Mouse (Mus musculus) heart, embryonic 14.5 days (tissue): Measurements from ENCODE around the gene Ptpn21. TPM values are rescaled to one million over a fixed set of nuclear protein-coding genes. Genes with fewer than 3 reads are reported as not detected.

Experiments used
- ATAC-seq: fragments of 200-750 bp; cut with Nextera tagmentation; 2 replicates; pipeline ENCODE4 v1.8.0; 2017; ENCODE audit warnings: low read depth, moderate TSS enrichment; ENCODE audit not compliant: insufficient number of reproducible peaks, insufficient read depth, low FRiP score
- H3K27ac ChIP-seq, 2 experiments: fragments of 200-500 bp in 1 of 2; fragments of 300-500 bp in 1 of 2; sonication (generic) in 1 of 2; replicated peaks in 1 of 2; 2 replicates each; pipeline ENCODE4 v1.5.1; 2012 to 2014; ENCODE audit warnings: low read depth in 2 of 2, low read length in 2 of 2, control low read depth in 1 of 2, mild to moderate bottlenecking in 1 of 2, mixed read lengths in 1 of 2; ENCODE audit not compliant: control insufficient read depth in 1 of 2, insufficient read depth in 1 of 2
- H3K27me3 ChIP-seq: fragments of 300-500 bp; sonication (generic); 2 replicates; pipeline ENCODE4 v1.6.1; 2014; ENCODE audit warnings: mild to moderate bottlenecking, low read length, control low read depth; ENCODE audit not compliant: control insufficient read depth, insufficient read depth
- H3K36me3 ChIP-seq: fragments of 300-500 bp; sonication (generic); 2 replicates; pipeline ENCODE4 v1.6.1; 2014; ENCODE audit warnings: mild to moderate bottlenecking, control low read depth, low read length, mixed read lengths; ENCODE audit not compliant: control insufficient read depth, insufficient read depth
- H3K4me1 ChIP-seq, 2 experiments: fragments of 200-500 bp in 1 of 2; fragments of 300-500 bp in 1 of 2; sonication (generic) in 1 of 2; 2 replicates each; pipeline ENCODE4 v1.6.1; 2012 to 2014; ENCODE audit warnings: low read length in 2 of 2, control low read depth in 1 of 2, mixed read lengths in 1 of 2; ENCODE audit not compliant: control insufficient read depth in 2 of 2, insufficient read depth in 2 of 2
- H3K4me2 ChIP-seq: fragments of 300-500 bp; sonication (generic); 2 replicates; pipeline ENCODE4 v1.6.1; 2014; ENCODE audit warnings: mild to moderate bottlenecking, low read length
- H3K4me3 ChIP-seq, 2 experiments: fragments of 200-500 bp in 1 of 2; fragments of 300-500 bp in 1 of 2; sonication (generic) in 1 of 2; 2 replicates each; pipeline ENCODE4 v1.5.1; 2012 to 2014; ENCODE audit warnings: low read length in 2 of 2, mild to moderate bottlenecking in 2 of 2, control low read depth in 1 of 2, low read depth in 1 of 2, moderate library complexity in 1 of 2; ENCODE audit not compliant: control insufficient read depth in 1 of 2, insufficient read depth in 1 of 2
- H3K9ac ChIP-seq: fragments of 300-500 bp; sonication (generic); 2 replicates; pipeline ENCODE4 v1.6.1; 2014; ENCODE audit warnings: mild to moderate bottlenecking, low read length
- H3K9me3 ChIP-seq: fragments of 300-500 bp; sonication (generic); 2 replicates; pipeline ENCODE4 v1.6.1; 2016; ENCODE audit warnings: low read length, control low read depth; ENCODE audit not compliant: control insufficient read depth
- WGBS: fragments of 180-500 bp; shearing (Covaris S2); extraction: QIAGEN DNeasy Blood & Tissue Kit; methylation state at CpG from one replicate; pipeline ENCODE4 v1.1.7; 2014; 5-methylcytosine and 5-hydroxymethylcytosine counted together
- polyA plus RNA-seq: library from polyadenylated mRNA; unstranded; fragments of >200 nt; fragmentation: Nextera tagmentation; extraction: Ambion mirVana; gene quantifications from 2 replicates; pipeline ENCODE4 v1.2.1, GENCODE M21; 2014

Gene Ptpn21
- polyA plus RNA-seq, 1 experiment from 2014 or later: 14.4 TPM

- Histone ChIP-seq H3K9ac (no peak overlapping the region), H3K27ac (no peak overlapping the region), H3K9me3 (no peaks in the 10 kb centered on the region), H3K4me2 (no peak overlapping the region), H3K27me3 (no peaks in the 10 kb centered on the region), H3K4me3 (no peak overlapping the region), H3K36me3 (peaks cover 52% of the 10 kb centered on the region), H3K4me1 (0 out of 4 replicates have a peak, but pooled peaks cover 0 to 2% of the 10 kb centered on the region in 2 experiments)
- 61% methylated on average over 14 of the region's 14 CpGs for WGBS
- no peak for ATAC-seq
These were observed 59.9 kb downstream of the Ptpn21 start for GRCm38 (mm10) chr12:98677336-98677735.

DNA sequence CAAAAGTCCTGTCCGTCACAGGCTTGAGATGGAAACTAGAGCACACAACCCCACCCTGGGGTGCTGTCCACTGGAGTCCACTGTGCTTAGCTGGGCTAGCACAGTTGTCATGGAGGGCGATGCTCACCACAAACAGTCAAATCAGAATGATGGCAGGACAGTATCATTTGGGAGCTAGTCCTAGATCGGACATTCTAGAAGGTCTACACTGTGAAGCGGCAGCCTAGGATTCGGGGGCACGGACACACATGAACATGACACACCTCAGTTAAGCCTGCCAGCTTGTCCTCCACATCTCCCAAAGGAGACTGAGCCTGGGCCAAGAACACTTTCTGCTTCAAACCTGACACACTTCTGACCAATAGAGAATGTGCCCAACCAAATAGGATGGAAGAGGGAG is 60.3 kb downstream of the Ptpn21 start:
- H3K36me3 ChIP-seq: peaks cover 48% of the 10 kb centered on the region
- no peak overlapping the region for H3K9ac ChIP-seq
- no peak overlapping the region for H3K4me3 ChIP-seq
- 0 out of 4 replicates have a peak, but pooled peaks cover 0 to 2% of the 10 kb centered on the region in 2 experiments for H3K4me1 ChIP-seq
- no peak for ATAC-seq
- no peak overlapping the region for H3K4me2 ChIP-seq
- no peaks in the 10 kb centered on the region for H3K27me3 ChIP-seq
- WGBS: 94% methylated on average over 6 of the region's 6 CpGs
- no peaks in the 10 kb centered on the region for H3K9me3 ChIP-seq
- no peak overlapping the region for H3K27ac ChIP-seq

GRCm38 (mm10) chr12:98674627-98675143 is 62.5 kb downstream of the Ptpn21 start:
- Histone ChIP-seq H3K27me3 (no peaks in the 10 kb centered on the region), H3K9me3 (no peaks in the 10 kb centered on the region), H3K4me1 (peaks cover 7 to 8% of the 10 kb centered on the region in 2 experiments; a peak in 3 of 4 replicates), H3K4me2 (peak overlapping the region; percentile 67), H3K27ac (peak overlapping the region; percentile 81 to 84), H3K9ac (no peak overlapping the region; the same call in 1 of the 2 replicates), H3K36me3 (peaks cover 26% of the 10 kb centered on the region), H3K4me3 (peak overlapping the region; percentile 31 to 47; a peak in 3 of 4 replicates)
- ATAC-seq: peak; percentile 84
- WGBS: 3% methylated on average over 9 of the region's 9 CpGs

DNA sequence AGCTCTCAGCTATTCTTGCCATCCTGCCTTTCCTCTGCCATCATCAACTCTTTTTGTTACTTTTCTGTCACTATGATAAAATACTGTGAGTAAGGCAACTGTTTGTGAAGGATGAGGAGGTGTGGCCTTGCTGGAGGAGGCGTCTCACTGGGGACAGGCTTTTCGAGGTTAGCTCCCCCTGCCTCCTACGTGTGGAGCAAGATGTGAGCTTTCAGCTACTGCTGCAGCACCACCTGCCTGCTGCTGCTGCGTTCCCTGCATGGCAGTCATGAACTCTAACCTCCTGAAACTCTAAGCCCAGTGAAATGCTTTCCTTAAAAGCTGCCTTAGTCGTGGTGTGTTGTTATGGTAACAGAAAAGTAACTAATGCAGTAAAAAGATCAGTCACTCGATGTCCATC is 63.3 kb downstream of the Ptpn21 start:
- 67% methylated on average over 6 of the region's 6 CpGs for WGBS
- no peaks in the 10 kb centered on the region for H3K9me3 ChIP-seq
- peaks cover 18% of the 10 kb centered on the region for H3K36me3 ChIP-seq
- H3K4me3 ChIP-seq: no peak overlapping the region
- H3K27ac ChIP-seq: no peak overlapping the region
- peaks cover 12 to 14% of the 10 kb centered on the region in 2 experiments for H3K4me1 ChIP-seq
- no peak overlapping the region for H3K9ac ChIP-seq
- no peak overlapping the region for H3K4me2 ChIP-seq
- no peaks in the 10 kb centered on the region for H3K27me3 ChIP-seq
- ATAC-seq: no peak

- Histone ChIP-seq H3K4me3 (no peak overlapping the region), H3K27ac (0 out of 4 replicates have a peak overlapping the region, but pooled peaks of 1 of the 2 experiments have one; percentile 3), H3K9me3 (no peaks in the 10 kb centered on the region), H3K27me3 (no peaks in the 10 kb centered on the region), H3K9ac (no peak overlapping the region), H3K4me2 (no peak overlapping the region), H3K36me3 (no peaks in the 10 kb centered on the region), H3K4me1 (peaks cover 16 to 24% of the 10 kb centered on the region in 2 experiments)
- no peak for ATAC-seq
- WGBS: 72% methylated on average over 4 of the region's 4 CpGs
These were observed 66.8 kb downstream of the Ptpn21 start for GRCm38 (mm10) chr12:98670429-98670828.

GRCm38 (mm10) chr12:98669864-98670263 is 67.3 kb downstream of the Ptpn21 start:
- Histone ChIP-seq H3K27me3 (no peaks in the 10 kb centered on the region), H3K4me3 (no peak overlapping the region), H3K4me1 (peaks cover 16 to 24% of the 10 kb centered on the region in 2 experiments), H3K27ac (no peak overlapping the region), H3K9ac (no peak overlapping the region), H3K36me3 (0 out of 2 replicates have a peak, but pooled peaks cover 4% of the 10 kb centered on the region), H3K9me3 (no peaks in the 10 kb centered on the region), H3K4me2 (no peak overlapping the region)
- WGBS: 78% methylated on average over 5 of the region's 5 CpGs
- no peak for ATAC-seq

GRCm38 (mm10) chr12:98669086-98669485 is 68.1 kb downstream of the Ptpn21 start:
- ATAC-seq: no peak
- no peaks in the 10 kb centered on the region for H3K9me3 ChIP-seq
- 0 out of 2 replicates have a peak, but pooled peaks cover 6% of the 10 kb centered on the region for H3K36me3 ChIP-seq
- no peak overlapping the region for H3K4me3 ChIP-seq
- peaks cover 15 to 24% of the 10 kb centered on the region in 2 experiments for H3K4me1 ChIP-seq
- 0 out of 2 replicates have a peak overlapping the region, but pooled peaks have one; percentile 50 for H3K4me2 ChIP-seq
- no peak overlapping the region; the same call in 1 of the 2 replicates for H3K9ac ChIP-seq
- H3K27me3 ChIP-seq: no peaks in the 10 kb centered on the region
- 58% methylated on average over 10 of the region's 10 CpGs for WGBS
- peak overlapping the region; percentile 30 to 66 for H3K27ac ChIP-seq
